Mouse (Mus musculus) kidney, embryonic 14.5 days (tissue): ENCODE data around the gene Ugt2a2. TPM values are rescaled to one million over a fixed set of nuclear protein-coding genes. Genes with fewer than 3 reads are reported as not detected.
"Not testable (repeated sequence)": the region's sequence is repeated elsewhere in the genome, so short reads cannot be mapped to it uniquely, and the experiment has no call there.

Experiments
- ATAC-seq: fragments of 200-750 bp; cut with Nextera tagmentation; 2 replicates; pipeline ENCODE4 v1.8.0; 2017; ENCODE audit warnings: moderate number of reproducible peaks, mild to moderate bottlenecking, moderate TSS enrichment, moderate library complexity; ENCODE audit not compliant: low FRiP score, low TSS enrichment
- H3K27ac ChIP-seq: fragments of 300-500 bp; sonication (generic); 2 replicates; pipeline ENCODE4 v1.5.1; 2014; ENCODE audit warnings: low read depth, mild to moderate bottlenecking, low read length, moderate library complexity, mixed read lengths
- H3K27me3 ChIP-seq: fragments of 300-500 bp; sonication (generic); 2 replicates; pipeline ENCODE4 v1.6.1; 2014; ENCODE audit warnings: mild to moderate bottlenecking, low read length; ENCODE audit not compliant: control insufficient read depth, insufficient read depth
- H3K36me3 ChIP-seq: fragments of 300-500 bp; sonication (generic); 2 replicates; pipeline ENCODE4 v1.6.1; 2014; ENCODE audit warnings: low read length, mixed read lengths; ENCODE audit not compliant: control insufficient read depth, insufficient read depth
- H3K4me1 ChIP-seq: fragments of 300-500 bp; sonication (generic); 2 replicates; pipeline ENCODE4 v1.6.1; 2014; ENCODE audit warnings: low read length, mixed read lengths; ENCODE audit not compliant: control insufficient read depth, insufficient read depth
- H3K4me2 ChIP-seq: fragments of 300-500 bp; sonication (generic); replicated peaks from 2 replicates; pipeline ENCODE4 v1.6.1; 2014; ENCODE audit warnings: low read depth, mild to moderate bottlenecking, low read length
- H3K4me3 ChIP-seq: fragments of 300-500 bp; sonication (generic); 2 replicates; pipeline ENCODE4 v1.5.1; 2014; ENCODE audit warnings: mild to moderate bottlenecking, low read length
- H3K9ac ChIP-seq: fragments of 300-500 bp; sonication (generic); 2 replicates; pipeline ENCODE4 v1.6.1; 2014; ENCODE audit warnings: low read depth, mild to moderate bottlenecking, low read length, moderate library complexity
- H3K9me3 ChIP-seq: fragments of 300-500 bp; sonication (generic); 2 replicates; pipeline ENCODE4 v1.6.1; 2016; ENCODE audit warnings: low read length; ENCODE audit not compliant: control insufficient read depth
- WGBS: fragments of 180-500 bp; shearing (Covaris S2); extraction: QIAGEN DNeasy Blood & Tissue Kit; methylation state at CpG from one replicate; pipeline ENCODE4 v1.1.7; 2014; 5-methylcytosine and 5-hydroxymethylcytosine counted together
- polyA plus RNA-seq: library from polyadenylated mRNA; unstranded; fragments of >200 nt; fragmentation: Nextera tagmentation; extraction: Ambion mirVana; gene quantifications from 2 replicates; pipeline ENCODE4 v1.2.1, GENCODE M21; 2014

Gene Ugt2a2
- not detected in 2 replicates for polyA plus RNA-seq

DNA sequence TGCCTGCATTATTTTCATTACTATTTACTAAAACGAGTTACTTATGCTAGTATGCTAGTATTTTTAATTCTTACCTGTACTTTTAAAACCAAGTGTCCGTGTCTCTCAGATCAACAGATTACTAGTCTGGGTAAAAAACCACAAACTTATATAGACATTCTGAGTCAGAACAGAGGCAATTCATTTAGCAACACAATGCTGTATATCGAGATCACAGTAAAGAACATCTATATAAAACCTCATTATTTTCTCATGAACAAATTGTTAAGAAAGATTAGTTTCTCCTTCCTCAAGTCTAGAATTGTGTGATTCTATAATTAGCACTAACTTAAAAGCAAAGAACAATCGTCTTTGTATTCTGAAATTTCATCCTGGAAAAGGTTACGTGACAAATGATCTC, at the start of gene Ugt2a2:
Gene Ugt2a2 (minus strand): TSS at position 101 of the 400 bp plus-strand sequence.
- Histone ChIP-seq H3K9me3 (no peaks in the 10 kb centered on the region), H3K27ac (no peak within 1 kb of the TSS), H3K36me3 (no peaks in the 10 kb centered on the region), H3K9ac (no peak within 1 kb of the TSS), H3K4me2 (no peak within 1 kb of the TSS), H3K27me3 (no peaks in the 10 kb centered on the region), H3K4me1 (no peaks in the 10 kb centered on the region), H3K4me3 (no peak within 1 kb of the TSS)
- WGBS = 80% methylated on average over 5 of the region's 5 CpGs
- ATAC-seq = no peak

DNA sequence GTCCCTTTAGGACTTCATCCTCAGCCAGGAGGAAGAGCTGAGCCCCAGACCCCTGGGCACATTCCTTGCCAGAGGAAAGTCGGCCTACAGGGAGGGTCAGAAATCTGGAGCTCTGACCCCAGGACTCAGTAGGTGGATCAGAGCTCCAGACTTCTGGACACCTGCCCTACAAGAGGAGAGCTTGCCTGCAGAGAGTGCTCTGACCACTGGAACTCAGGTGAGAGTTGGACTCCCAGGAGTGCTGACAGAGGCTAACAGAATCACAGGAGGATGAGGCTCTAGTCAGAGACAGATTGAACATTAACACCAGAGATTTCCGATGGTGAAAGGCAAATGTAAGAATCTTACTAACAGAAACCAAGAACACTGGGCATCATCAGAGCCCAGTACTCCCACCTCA, 41.5 kb upstream of the Ugt2a2 start:
- not testable (repeated sequence) for H3K4me3 ChIP-seq, H3K27me3 ChIP-seq, H3K36me3 ChIP-seq, H3K4me1 ChIP-seq, ATAC-seq, H3K4me2 ChIP-seq, H3K9ac ChIP-seq, H3K27ac ChIP-seq, H3K9me3 ChIP-seq
- 83% methylated on average over 2 of the region's 2 CpGs for WGBS

DNA sequence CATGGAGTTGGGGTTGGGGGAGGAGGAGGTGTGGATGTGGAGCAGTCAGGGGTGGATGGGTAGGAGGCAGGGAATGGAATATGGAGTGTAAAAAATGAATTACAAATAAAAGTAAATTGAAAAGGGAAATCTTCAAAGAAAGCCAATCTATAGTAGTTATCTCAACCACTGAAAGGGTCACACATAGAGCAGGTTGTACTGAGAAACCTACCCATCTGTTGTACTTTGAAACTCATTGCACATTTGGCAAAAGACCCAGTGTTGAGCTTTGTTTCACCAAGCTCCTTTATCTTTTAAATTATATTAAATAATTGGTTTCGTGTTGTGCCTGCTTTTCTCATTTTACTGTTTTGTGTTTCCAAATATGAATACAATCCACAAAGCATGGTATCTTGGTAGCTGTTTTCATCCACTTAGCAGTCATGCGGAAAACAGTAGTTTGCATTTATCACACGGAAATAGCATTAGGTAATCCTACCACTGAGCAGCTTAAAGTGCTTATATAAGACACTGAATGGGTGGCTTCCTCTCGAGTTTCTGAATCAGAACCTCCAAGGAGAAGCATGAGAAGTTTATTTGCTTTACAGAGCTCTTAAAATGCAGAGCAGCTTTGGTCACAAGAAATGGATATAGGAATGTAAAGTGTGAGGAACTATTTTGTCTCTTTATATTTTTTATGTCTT, 23.9 kb upstream of the Ugt2a2 start:
- 65% methylated on average over 4 of the region's 4 CpGs for WGBS
- ATAC-seq = no peak
- H3K36me3 ChIP-seq = no peaks in the 10 kb centered on the region
- no peak overlapping the region for H3K27ac ChIP-seq
- no peaks in the 10 kb centered on the region for H3K9me3 ChIP-seq
- H3K4me3 ChIP-seq = no peak overlapping the region
- no peak overlapping the region for H3K9ac ChIP-seq
- H3K27me3 ChIP-seq = no peaks in the 10 kb centered on the region
- H3K4me1 ChIP-seq = no peaks in the 10 kb centered on the region
- no peak overlapping the region for H3K4me2 ChIP-seq

DNA sequence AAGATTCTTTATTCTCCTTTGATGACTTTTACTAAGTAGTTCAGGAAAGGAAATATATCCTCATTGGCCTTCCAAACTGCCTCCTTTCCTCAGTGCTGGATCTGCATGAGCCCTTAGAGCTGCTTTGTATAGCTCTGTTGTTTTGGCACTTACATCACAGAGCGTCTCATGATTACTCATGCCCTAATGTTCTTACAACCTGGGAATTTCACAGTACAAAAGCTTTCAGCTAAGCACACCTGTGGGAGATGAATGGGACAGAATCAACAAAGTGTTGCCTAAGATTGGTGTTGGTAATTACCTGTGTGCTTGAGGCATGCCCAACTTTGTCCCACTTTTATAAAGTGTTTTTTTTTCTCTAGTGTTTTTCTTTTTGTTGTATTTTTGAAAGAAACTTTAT, 20.6 kb upstream of the Ugt2a2 start:
- Histone ChIP-seq H3K9ac (no peak overlapping the region), H3K27ac (no peak overlapping the region), H3K4me2 (no peak overlapping the region), H3K9me3 (no peaks in the 10 kb centered on the region), H3K4me1 (no peaks in the 10 kb centered on the region), H3K4me3 (no peak overlapping the region), H3K36me3 (no peaks in the 10 kb centered on the region), H3K27me3 (no peaks in the 10 kb centered on the region)
- WGBS = 62% methylated on average over 1 of the region's 1 CpGs
- ATAC-seq = no peak

DNA sequence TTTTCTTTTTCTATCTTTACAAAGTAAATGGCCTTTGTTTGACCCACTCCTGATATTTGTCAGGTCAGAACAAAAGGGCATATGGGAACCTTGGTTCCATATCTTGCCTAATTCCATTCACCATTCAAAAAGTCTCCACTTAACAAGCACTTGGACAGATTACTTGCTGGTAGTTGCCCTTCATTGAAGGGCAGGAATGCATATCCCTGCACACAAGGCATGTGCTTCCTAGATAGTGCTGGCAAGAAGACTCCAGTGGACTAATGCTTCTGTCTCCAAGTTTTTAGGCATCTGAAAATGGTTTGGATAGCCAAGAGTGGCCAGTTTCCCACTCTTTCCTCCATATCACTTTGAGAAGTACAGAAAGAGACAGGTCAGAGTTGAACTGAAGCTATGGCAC, 17.3 kb upstream of the Ugt2a2 start:
- ATAC-seq = no peak
- no peak overlapping the region for H3K4me3 ChIP-seq
- no peaks in the 10 kb centered on the region for H3K36me3 ChIP-seq
- no peaks in the 10 kb centered on the region for H3K4me1 ChIP-seq
- H3K27me3 ChIP-seq = no peaks in the 10 kb centered on the region
- H3K9me3 ChIP-seq = no peaks in the 10 kb centered on the region
- H3K27ac ChIP-seq = no peak overlapping the region
- no peak overlapping the region for H3K9ac ChIP-seq
- no peak overlapping the region for H3K4me2 ChIP-seq

DNA sequence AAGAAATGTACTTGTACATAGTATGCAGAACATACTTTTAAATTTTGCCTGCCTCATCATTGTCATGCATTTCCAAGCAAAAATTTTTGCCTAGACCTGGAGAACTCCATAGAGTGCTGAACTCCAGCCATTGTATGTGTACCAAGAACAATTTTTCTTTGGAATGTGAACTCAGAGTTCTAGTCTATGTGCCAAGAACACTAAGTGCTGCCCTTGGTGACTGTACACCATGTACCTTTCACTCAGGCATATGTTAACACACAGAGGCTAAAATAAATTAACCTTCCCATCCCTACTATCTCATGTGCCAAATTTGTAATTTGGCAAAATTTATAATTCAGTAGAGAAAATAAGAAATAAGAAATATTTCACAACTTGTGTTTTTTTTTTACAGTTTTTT, 16.9 kb upstream of the Ugt2a2 start:
- Histone ChIP-seq H3K27ac (no peak overlapping the region), H3K27me3 (no peaks in the 10 kb centered on the region), H3K9ac (no peak overlapping the region), H3K9me3 (no peaks in the 10 kb centered on the region), H3K4me2 (no peak overlapping the region), H3K36me3 (no peaks in the 10 kb centered on the region), H3K4me1 (no peaks in the 10 kb centered on the region), H3K4me3 (no peak overlapping the region)
- no peak for ATAC-seq

DNA sequence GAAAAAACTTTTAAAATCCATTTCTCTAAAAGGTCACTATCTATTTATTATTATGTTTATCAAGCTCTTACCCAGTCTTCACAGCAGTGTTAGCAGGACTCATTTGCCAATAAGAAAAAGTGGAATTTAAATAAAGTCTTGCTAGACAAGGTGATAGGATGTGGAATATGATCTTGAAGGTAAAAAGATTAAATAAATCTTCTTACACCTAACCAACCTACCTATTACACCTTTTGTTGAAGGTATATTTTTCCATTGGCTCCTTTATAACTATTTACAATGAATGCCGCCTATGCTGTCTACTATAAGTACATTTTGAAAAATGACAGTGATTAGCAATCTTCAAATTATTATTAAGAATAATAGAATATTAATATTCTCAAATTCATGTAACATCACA, 8.7 kb upstream of the Ugt2a2 start, which contains the start of gene Ugt2a1:
Gene Ugt2a1 (minus strand): TSS at position 101 of the 400 bp plus-strand sequence.
- no peaks in the 10 kb centered on the region for H3K4me1 ChIP-seq
- H3K9me3 ChIP-seq = no peaks in the 10 kb centered on the region
- no peak within 1 kb of the TSS for H3K27ac ChIP-seq
- H3K4me2 ChIP-seq = no peak within 1 kb of the TSS
- H3K4me3 ChIP-seq = no peak within 1 kb of the TSS
- no peak within 1 kb of the TSS for H3K9ac ChIP-seq
- H3K27me3 ChIP-seq = no peaks in the 10 kb centered on the region
- H3K36me3 ChIP-seq = no peaks in the 10 kb centered on the region
- 96% methylated on average over 1 of the region's 1 CpGs for WGBS
- no peak for ATAC-seq

DNA sequence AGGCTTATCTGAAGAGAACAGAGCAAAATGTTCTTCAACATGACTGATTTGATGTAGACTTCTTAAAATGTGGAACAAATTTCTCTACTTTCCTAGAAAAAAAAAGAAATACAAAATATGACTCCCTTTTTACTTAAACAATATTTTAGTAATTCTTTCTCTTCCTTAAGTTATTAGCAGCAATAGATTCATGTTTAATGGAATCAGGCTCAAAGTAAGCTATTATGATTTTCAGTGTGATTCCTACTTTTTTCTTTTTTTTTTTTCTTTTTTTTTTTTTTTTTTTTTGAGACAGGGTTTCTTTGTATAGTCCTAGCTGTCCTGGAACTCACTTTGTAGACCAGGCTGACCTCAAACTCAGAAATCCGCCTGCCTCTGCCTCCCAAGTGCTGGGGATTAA, 4.6 kb upstream of the Ugt2a2 start, which contains the start of gene Gm43638:
Gene Gm43638 (minus strand): TSS at position 101 of the 400 bp plus-strand sequence.
- H3K9ac ChIP-seq, H3K27ac ChIP-seq, H3K36me3 ChIP-seq, ATAC-seq, H3K4me3 ChIP-seq, H3K4me2 ChIP-seq, H3K9me3 ChIP-seq, H3K4me1 ChIP-seq, H3K27me3 ChIP-seq: not testable (repeated sequence)
- WGBS = 88% methylated on average over 1 of the region's 1 CpGs

DNA sequence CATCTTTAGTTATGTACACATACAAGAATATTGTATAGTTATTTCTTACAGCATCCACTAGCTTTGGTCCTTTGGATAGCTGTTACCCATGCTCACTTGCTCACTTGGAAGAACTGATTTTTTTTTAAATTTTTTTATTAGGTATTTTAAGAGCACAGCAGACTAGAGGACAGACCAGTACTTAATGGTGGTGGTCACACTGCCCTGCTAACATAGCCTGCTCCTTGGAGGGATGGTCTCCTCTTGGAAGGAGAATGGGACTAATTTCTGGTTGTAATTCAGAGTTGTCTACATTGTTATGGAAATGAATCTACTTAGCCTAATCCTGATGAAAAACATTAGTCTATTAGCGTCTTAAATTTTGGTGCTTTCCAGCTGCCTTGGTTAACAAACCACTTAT, 23.2 kb downstream of the Ugt2a2 start:
- Histone ChIP-seq H3K4me3 (no peak overlapping the region), H3K4me2 (no peak overlapping the region), H3K4me1 (no peaks in the 10 kb centered on the region), H3K36me3 (no peaks in the 10 kb centered on the region), H3K9ac (no peak overlapping the region), H3K27me3 (no peaks in the 10 kb centered on the region), H3K9me3 (no peaks in the 10 kb centered on the region), H3K27ac (no peak overlapping the region)
- ATAC-seq = no peak
- 50% methylated on average over 1 of the region's 1 CpGs for WGBS
